Mouse (Mus musculus) layer of hippocampus, postnatal 14 days (tissue): ENCODE measurements at regions not wholly inside any gene's neighbourhood (a gene's known extent, or its start where the extent isn't known, plus 50 kb on each side); places are given as distances from the start of the nearest gene placed in this dataset.

Source experiments
- DNase-seq, 2 experiments: peaks; one replicate each; pipeline ENCODE4 v3.0.0; 2021 to 2022; ENCODE audit warnings: low spot score in 2 of 2, mixed read lengths in 1 of 2

DNA sequence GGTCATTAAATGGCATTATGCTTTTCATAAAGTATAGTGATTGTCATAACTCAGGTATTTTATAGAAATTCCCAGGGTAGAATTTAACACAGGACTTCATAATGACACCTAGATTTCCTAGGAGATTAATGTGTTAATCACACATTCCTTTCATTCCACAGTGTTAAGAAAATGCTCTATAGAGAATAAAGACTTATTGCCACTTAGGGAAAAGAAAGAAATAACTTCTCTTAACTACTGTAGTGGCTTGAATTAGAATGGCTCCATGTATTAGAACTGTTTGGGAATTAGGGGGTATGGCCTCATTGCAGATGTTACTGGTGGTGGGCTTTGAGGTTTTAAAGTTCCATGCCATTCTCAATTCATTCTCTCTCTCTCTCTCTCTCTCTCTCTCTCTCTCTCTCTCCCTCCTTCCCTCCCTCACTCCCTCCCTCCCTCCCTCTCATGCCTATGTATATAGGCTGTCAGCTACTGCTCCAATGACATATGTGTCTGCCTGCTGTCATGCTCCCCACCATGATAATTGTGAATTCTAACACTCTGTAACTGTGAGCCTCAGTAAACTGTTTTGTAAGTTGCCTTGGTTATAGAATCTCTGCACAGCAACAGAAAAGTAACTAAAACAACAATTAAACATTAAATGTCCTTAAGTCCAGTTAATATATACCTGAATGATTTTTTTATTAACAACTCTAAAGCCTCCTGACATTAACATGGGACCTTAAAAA, 425.1 kb upstream of the Depdc1a start:
- DNase-seq, result no peak

DNA sequence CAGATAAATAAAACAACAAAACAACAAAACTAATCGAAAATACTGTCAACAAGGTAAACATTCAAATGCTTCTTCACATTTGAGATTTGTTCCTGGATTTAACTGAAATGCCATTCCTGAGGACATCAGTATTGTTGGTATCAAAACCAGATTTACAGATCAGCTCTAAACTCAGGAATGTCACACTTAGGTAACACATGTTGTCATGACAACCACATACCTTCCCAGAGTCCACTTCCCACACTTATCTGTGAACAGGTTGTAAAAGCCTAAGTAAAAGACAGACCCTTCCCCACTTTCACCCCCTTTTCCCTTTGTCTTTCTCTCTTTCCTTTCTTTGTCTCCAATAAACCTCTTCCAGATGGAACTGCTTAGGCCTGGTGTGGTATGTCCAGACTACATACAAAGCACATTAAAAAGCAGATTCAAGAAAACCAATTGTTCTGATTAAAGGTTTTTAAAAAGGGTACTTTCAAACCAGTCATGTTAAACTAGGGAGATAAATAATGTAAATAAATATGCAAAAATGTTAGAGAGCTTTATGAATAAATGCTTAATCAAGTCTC, 438.2 kb upstream of the Depdc1a start:
- DNase-seq, result no peak

DNA sequence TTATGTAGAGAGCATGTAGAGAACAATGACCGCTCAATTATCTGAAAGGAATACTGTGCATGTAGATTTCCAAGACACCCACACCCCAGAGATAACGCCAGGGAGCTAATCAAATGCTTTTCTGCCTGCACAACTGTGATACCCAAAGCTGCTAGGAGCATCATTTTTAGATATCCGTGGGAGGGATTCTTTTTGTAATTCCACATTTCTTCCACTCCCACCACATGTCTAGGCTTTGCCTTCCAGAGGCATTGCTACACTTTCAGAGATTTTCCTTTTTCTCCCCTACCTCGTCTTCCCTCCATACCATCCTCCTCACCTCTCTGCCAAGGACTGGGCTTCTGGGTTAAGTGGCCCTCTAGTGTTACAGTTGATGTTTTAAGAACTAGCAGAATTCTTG, 460.4 kb upstream of the Depdc1a start:
- DNase-seq, result peak; percentile 23 to 60

DNA sequence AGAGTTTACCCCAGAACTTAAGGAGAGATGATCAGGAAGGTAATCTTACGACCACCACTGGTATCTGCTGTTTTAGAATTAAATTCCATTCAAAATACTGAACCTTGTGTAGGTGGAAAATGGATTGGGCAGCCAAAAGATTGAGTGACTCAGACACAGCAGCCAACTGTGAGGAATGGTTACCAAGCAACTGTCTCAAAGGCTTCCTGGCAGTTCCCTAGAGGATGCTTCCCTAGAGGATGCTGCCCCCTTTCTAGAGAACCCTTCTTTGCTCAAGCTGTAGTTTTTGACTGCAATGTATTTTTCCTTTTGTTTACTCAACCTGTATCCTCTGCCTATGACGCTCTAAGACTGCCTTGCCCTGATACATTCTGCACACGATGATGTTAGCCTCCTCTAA, 463.7 kb upstream of the Depdc1a start:
- peak in 1 of 2 experiments; percentile 56 for DNase-seq

DNA sequence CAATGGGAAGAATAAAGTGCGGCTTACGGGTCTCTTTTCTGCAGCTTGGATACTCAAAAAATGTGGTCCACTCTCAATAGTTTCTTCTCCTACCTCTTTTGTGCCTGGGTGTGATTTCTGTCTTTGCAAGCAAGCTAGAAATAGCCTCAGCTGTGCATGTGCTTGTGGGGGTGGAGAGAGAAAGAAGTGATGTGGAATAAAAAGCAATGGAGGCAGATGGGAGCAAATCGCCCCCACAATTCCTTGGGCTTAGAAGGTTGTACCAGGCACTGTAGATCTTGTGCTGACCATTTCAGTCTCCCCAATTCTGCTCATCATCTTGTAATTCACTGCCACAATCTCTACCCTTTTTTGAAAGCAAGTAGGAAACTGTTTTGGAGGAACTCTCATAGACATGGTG, 464.6 kb upstream of the Depdc1a start:
- peak; percentile 22 to 44 for DNase-seq

DNA sequence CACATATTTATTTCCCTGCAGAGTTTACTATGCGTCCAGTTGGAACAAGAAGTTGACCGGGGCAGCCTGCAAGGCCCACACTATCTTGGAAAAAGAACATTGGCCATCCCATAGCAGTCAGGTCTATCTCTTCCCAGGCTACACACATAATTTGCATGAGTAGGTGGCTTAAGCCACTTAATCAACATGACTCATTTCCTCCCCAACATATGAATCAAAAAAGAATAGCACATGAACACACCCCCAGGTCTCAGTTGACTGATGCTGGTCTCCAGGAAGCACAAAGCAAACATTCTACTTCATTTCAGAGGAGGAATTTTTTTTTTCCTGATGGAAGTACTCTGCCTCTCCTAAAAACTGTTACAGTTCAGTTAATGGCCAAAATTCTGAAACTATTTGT, 465.3 kb upstream of the Depdc1a start:
- no peak for DNase-seq

DNA sequence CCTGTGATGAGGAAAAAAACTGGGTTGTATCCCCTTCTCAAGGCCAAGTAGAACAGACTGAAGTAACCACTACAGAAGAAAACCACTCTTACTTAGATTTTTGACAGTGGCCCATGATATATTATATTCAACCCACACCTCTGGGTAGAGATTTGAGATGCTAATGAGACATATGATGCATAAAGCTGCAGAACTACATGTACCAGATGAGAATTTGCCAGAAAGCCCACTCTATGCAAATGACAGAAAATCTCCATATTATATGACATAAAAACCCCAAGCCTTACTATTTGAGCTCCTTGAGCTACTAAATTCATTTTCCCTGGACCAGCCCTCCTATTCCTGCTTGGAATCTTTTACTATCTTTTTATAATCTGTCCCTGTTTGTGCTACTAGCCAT, 458.4 kb upstream of the Lrrc7 start:
- DNase-seq, result peak in 1 of 2 experiments; percentile 21

DNA sequence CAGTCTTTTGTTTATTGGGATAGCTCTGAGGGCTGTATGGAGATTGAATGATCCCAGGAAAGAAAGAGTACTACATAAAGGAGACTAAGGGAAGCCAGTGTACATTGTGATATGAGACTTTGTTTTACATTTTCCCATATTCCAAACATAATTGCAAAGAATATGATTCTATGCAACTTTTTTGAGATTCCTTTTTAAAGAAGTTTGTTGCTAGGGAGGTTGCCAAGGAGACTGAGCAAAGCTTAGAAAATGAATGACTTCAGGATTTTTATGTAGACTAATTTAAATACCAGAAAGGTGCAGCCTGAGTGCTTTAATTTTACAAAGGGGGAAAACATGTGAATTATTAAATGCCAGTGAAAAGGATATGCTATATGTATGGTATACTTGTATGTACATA, 455.2 kb upstream of the Lrrc7 start:
- peak in 1 of 2 experiments; percentile 20 for DNase-seq

DNA sequence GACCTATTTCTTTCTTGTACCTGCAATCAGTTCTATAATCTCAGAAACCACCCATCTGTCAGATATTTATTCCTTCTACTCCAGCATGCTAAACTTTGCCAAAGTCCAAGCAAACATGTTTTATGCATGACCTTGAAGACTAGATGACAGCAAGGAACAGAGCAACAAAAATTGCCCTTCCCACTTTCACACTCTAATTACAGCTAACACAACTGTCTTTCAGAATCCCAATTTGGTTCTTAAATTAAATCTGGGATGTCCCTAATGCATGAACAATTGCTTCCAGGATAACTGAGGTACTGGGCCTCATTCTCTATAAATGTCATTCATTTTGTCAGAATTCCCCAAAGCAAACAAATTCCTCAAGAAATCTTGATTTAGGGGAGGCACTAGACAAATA, 454.4 kb upstream of the Lrrc7 start:
- DNase-seq, result no peak

DNA sequence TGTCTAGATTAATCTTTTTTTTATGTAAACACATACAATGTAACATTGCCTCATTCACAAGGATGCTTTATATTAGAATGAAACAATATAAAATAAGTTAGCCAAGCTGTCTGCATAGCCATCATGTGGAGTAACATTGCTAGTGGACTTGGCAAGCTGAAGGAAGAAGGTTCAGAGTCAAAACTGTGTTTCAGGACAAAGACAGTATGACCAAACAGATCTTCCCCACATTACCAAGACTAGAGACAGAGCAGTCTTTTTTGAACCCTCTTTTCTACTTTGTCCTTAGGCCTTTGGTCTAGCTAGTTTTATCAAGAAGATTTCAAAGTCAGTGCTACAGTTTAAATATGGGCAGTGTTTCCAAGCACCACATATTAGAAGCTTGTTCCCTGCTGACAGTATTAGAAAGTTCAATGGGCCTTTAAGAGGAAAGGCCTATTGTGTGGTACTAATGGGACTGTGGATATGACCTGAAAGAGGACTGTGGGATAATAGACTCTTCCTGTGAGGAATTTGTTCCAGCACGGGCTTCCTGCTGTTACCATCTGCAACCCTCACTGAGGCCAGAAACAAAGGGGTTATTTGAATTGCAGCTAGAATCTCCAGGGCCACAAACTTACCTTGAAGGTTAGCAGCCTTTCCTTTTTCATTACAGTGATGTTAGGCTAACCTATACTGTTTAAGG, 449.1 kb upstream of the Lrrc7 start:
- no peak for DNase-seq

DNA sequence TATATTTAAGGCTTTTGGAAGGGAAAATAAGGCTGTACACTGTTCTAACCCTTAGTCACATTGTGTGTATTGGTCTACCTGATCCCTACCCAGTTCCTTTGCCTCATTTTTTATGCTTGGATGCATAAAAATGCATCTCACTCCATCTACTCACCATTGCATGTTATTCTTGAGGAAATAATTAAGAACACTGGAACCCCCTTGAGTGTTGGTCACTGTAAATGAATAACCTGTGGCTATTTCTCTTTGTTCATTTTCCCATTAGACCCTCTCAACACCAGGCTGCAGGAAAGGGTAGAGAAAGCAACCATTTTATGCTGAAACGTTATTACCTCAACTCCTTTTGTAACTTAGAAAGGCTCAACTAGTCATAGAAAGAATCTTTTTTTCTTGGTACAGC, 442.0 kb upstream of the Lrrc7 start:
- no peak for DNase-seq

DNA sequence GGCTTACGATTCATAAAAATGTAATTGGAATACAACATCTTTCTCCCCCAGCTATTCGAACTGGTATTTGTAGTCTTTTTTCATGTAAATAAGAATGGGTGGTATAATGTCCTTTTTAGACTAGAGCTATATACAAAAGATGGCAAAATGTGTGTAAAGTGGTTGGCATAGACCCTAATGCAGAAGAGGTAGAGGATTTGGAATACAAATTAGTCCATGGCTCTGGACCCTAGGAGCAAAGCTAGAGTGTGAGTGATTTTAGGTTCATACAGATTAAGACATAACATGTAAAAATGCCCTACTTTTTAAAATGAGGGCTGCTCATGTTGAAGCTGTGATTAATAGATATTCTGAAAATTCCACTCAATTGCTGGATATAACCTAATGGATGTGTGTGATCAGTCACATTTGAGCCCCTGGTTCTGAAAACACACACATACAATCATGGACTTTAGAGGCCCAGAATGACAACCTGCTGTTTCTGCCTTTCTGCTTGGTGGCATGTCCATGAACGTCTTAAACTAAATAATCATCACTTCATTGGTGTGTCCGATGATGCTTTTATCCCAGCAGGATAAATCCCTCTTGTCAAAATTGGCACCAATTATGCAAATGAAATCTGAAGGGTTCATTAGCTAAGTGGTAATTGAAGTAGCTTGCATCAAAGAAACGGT, 423.6 kb upstream of the Lrrc7 start:
- DNase-seq, result no peak

DNA sequence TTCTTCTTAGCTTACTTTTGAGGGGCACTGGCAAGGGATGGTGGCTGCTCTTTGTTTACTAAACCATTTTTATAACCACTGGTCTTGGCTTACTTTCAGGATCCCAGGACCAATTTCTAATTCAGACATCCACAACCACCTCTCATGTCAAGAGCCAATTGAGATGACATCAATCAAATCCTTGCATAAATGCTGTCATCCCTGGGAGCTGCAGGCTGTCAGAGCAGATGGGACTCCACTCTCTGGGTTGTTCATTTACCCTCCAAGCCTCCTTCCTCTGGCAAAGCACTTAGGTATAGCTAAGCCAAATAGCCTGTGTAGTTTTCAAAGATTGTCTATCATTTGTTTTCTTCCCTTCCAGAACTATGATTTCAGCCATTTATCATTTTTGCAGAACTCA, 385.0 kb upstream of the Lrrc7 start:
- DNase-seq, result peak; percentile 3 to 18

DNA sequence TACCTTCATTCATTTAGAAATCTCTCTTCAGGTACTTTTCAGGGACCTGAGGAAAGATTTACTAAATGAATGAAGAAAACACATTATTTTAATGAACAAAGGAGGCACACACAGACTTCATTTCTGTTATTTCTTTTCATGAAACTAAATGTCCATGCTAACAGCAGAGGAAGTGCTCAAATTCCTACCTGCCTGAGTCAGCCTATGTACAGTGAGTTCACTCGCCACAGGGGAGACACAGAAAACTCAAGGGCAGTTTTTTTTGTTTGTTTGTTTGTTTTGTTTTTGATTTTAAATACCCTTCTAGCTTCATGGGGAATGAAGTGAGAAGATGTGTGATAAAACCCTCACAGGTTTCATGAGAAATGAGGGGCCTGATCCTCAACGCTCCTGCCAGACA, 343.1 kb upstream of the Lrrc7 start:
- DNase-seq, result no peak

DNA sequence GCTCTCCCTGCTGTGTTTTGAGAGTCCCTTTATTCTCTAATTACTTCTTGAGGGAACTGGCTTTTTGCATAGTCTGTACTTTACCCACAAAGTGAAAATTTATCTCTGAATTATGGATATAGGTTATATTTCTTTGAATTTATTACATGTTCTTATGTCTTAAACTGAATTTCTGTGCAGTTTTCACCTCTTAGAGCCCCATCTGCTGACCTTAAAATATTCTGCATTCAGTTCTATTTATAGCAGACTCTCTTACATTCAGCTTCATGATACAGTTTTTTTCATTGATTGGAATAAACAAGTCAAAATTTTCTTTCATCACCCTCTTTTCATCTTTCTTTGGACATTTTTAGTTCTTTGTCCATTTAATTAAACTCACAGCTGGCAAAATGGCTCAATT, 337.4 kb upstream of the Lrrc7 start:
- DNase-seq, result no peak

DNA sequence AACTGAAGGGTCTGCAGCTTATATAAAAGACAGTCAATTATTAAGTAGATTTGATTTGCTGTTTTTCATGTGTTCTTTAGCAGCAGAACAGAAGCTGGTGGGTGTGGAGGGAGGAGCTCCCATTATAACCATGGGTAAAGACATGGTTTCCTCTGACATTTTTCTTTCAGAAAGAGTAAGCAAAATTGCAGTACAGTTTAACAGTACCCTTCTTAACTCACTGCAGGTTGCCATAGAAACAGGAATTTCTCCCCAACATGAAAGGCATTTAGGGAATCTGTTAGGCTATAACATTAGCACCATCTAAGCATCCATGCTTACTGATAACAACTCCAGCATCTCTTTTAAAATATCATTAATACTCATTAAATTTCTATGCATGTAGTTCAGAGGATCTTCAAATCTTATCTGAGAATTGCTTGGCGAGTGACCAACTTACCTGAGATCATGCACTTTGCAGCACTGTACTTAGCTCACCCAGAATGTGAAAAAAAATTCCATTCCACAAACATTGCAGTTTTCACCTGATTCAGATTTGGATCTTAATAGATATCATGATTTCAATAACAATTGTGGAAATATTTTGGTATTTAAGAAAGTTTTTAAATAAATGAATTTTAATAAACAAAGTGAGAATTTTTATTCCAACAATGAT, 324.8 kb upstream of the Lrrc7 start:
- DNase-seq, result peak in 1 of 2 experiments; percentile 47

DNA sequence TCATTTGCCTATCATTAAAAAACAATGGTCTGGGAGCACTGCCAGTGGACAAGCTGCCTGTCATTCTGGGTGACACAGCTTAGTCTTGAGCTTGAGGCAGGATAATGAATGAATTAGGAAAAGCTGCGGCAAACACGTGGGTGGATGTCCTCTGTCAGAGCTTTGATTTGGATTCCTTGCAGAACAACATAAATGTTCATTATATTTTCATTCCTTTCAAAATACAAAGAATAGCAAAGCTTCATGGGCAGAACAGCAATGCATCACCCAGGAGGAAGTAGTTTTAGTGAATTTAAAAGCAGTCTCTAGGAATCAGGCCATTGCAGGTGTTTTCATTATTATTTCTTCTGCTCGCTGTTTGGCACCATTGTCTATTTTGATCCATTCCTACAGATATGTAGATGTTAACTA, 324.3 kb upstream of the Lrrc7 start:
- peak; percentile 13 to 72 for DNase-seq
